11 mouse cellular contexts compared by ENCODE assay signal in genomic region chr7:17091280-17091679, GRCm38 (mm10). TPM values are rescaled to one million over a fixed set of nuclear protein-coding genes. Genes with fewer than 3 reads are reported as not detected.
DNase-seq lines count a peak whose midpoint lies in the region; TF ChIP-seq lines count a peak whose summit lies in the region.
"Had no signal": no experiment of that assay in that cellular context is flagged by ENCODE, and none has a peak within 500 bp of the region (broad histone marks: within the 10 kb centered on the region; RNA-seq: fewer than 3 reads in every experiment).

No protein-coding gene starts in this region.

- peak; percentile 8 for DNase-seq in kidney, adult 2 months
- no peak for DNase-seq in kidney, adult 11 months
- peak; percentile 40 for DNase-seq in R1 (ENCODE audit: low read depth, low spot score)
- DNase-seq in mesoderm, embryonic 11.5 days (ENCODE audit: low read depth, low spot score) = peak; percentile 12
- no peak for DNase-seq in ovary, adult 18-20 months (ENCODE audit: low spot score)
- no peak for DNase-seq in Muller cell, postnatal 12 days (ENCODE audit: inconsistent ontology term)
- DNase-seq: cerebellum, postnatal 36 days had no signal

- no peak overlapping the region for H3K27ac ChIP-seq in kidney, adult 2 months (ENCODE audit: insufficient read depth, low read depth, low read length)
- H3K27ac ChIP-seq: heart, embryonic 15.5 days; stomach, embryonic 15.5 days had no signal

- H3K4me1 ChIP-seq in kidney, adult 2 months (ENCODE audit: control insufficient read depth, insufficient read depth, low read length) = no peaks in the 10 kb centered on the region
- no peaks in the 10 kb centered on the region for H3K4me1 ChIP-seq in E14TG2a.4 (replicated peaks; ENCODE audit: low read depth, low read length)
- H3K4me1 ChIP-seq: heart, embryonic 15.5 days; stomach, embryonic 15.5 days had no signal

- H3K4me3 ChIP-seq in kidney, adult 2 months (ENCODE audit: insufficient read depth, low read depth, low read length) = no peak overlapping the region
- H3K4me3 ChIP-seq in E14TG2a.4 (replicated peaks; ENCODE audit: low read length) = no peak overlapping the region
- H3K4me3 ChIP-seq: heart, embryonic 15.5 days; myocyte; stomach, embryonic 15.5 days had no signal

- peaks cover 5% of the 10 kb centered on the region; the same call in 1 of the 2 replicates for H3K9me3 ChIP-seq in E14TG2a.4 (ENCODE audit: low read length)
- H3K9me3 ChIP-seq: heart, embryonic 15.5 days; stomach, embryonic 15.5 days had no signal

- WGBS in kidney, adult 2 months = 11% methylated on average over 1 of the region's 1 CpGs

- TF ChIP-seq POLR2A in kidney, adult 2 months (IDR thresholded peaks at IDR 0.05; ENCODE audit: low read depth, low read length) = no peak

- no peaks in the 10 kb centered on the region for H3K27me3 ChIP-seq in kidney, adult 2 months (replicated peaks; ENCODE audit: control insufficient read depth, insufficient read depth, low read length)
- no peaks in the 10 kb centered on the region for H3K27me3 ChIP-seq in E14TG2a.4 (ENCODE audit: insufficient read depth, low read length)
- H3K27me3 ChIP-seq: heart, embryonic 15.5 days; stomach, embryonic 15.5 days had no signal

- TF ChIP-seq CTCF in kidney, adult 2 months (conservative IDR thresholded peaks at IDR 0.05; ENCODE audit: insufficient read depth, insufficient read length, low read depth, low read length) = no peak; the same call in 1 of the 2 replicates
- peak; percentile 61 for TF ChIP-seq CTCF in E14TG2a.4 (conservative IDR thresholded peaks at IDR 0.05; ENCODE audit: low read length)

- H3K36me3 ChIP-seq in kidney, adult 2 months (ENCODE audit: control insufficient read depth, insufficient read depth, low read length) = no peaks in the 10 kb centered on the region
- H3K36me3 ChIP-seq in E14TG2a.4 (ENCODE audit: insufficient read depth, low read length) = no peaks in the 10 kb centered on the region
- H3K36me3 ChIP-seq: heart, embryonic 15.5 days; stomach, embryonic 15.5 days had no signal

RNA-seq across cellular contexts. Expression of gene Psg16, which starts 17.4 kb away (rescaled TPM):
- polyA plus RNA-seq in kidney, adult 2 months (2012; rRNA removed) = 0.05 TPM in 1 of 2 replicates, not detected in the other
- polyA plus RNA-seq: myocyte had no signal

RNA-seq across cellular contexts. Expression of gene Hif3a, which starts 29.1 kb away (rescaled TPM):
- 0.92 and 0.95 TPM in 2 replicates for polyA plus RNA-seq in kidney, adult 2 months (2012; rRNA removed)

RNA-seq across cellular contexts. Expression of gene Ceacam3, which starts 58.8 kb away (rescaled TPM):
- 0.11 and 0.14 TPM in 2 replicates for polyA plus RNA-seq in kidney, adult 2 months (2012; rRNA removed)
- polyA plus RNA-seq: heart, embryonic 15.5 days; myocyte had no signal

Comparison
In these comparisons a context has a peak if more than half of its experiments do, and no peak if none do; other contexts are left out.
1. DNase-seq: peak in kidney, adult 2 months (single experiment), R1 (single experiment) and mesoderm, embryonic 11.5 days (single experiment); none in kidney, adult 11 months (single experiment), ovary, adult 18-20 months (single experiment) and Muller cell, postnatal 12 days (single experiment).